Mouse (Mus musculus): ENCODE measurements around the gene Ttc33. TPM values are rescaled to one million over a fixed set of nuclear protein-coding genes. Genes with fewer than 3 reads are reported as not detected.

Ttc33 gene
- polyA plus RNA-seq (2014; fragmentation: Illumina TruSeq; extraction: RNeasy Lipid Tissue Mini Kit (QIAGEN cat#74804); ENCODE audit: insufficient read depth, low read depth, low replicate concordance) = 22.6 TPM

GRCm38 (mm10) chr15:5185366-5186292, at the start of gene Ttc33:
Gene Ttc33, plus strand, starts transcription at chr15:5185525.

GRCm38 (mm10) chr15:5143361-5144020, 41.8 kb upstream of the Ttc33 start, which contains the start of gene Prkaa1:
Gene Prkaa1, plus strand, starts transcription at chr15:5143861.

GRCm38 (mm10) chr15:5243959-5244905, 58.9 kb downstream of the Ttc33 start, which contains the start of gene Ptger4:
Gene Ptger4, minus strand, starts transcription at chr15:5244187.

Other genes with a start within 250 kb of the Ttc33 start
- gene C7, start 121.8 kb upstream of the Ttc33 start, polyA plus RNA-seq (2014; fragmentation: Illumina TruSeq; extraction: RNeasy Lipid Tissue Mini Kit (QIAGEN cat#74804); ENCODE audit: insufficient read depth, low read depth, low replicate concordance) = 34.4 TPM
- 2.2 TPM for gene Card6, start 77.0 kb upstream of the Ttc33 start, polyA plus RNA-seq (2014; fragmentation: Illumina TruSeq; extraction: RNeasy Lipid Tissue Mini Kit (QIAGEN cat#74804); ENCODE audit: insufficient read depth, low read depth, low replicate concordance)
- gene Rpl37, start 68.9 kb upstream of the Ttc33 start, polyA plus RNA-seq (2014; fragmentation: Illumina TruSeq; extraction: RNeasy Lipid Tissue Mini Kit (QIAGEN cat#74804); ENCODE audit: insufficient read depth, low read depth, low replicate concordance) = 1,163 TPM
- 11.5 TPM for gene Prkaa1, start 41.7 kb upstream of the Ttc33 start, polyA plus RNA-seq (2014; fragmentation: Illumina TruSeq; extraction: RNeasy Lipid Tissue Mini Kit (QIAGEN cat#74804); ENCODE audit: insufficient read depth, low read depth, low replicate concordance)
- 2.3 TPM for gene Ptger4, start 58.7 kb downstream of the Ttc33 start, polyA plus RNA-seq (2014; fragmentation: Illumina TruSeq; extraction: RNeasy Lipid Tissue Mini Kit (QIAGEN cat#74804); ENCODE audit: insufficient read depth, low read depth, low replicate concordance)